Mouse (Mus musculus) kidney, postnatal 10 days (tissue): ENCODE measurements around the gene Olfr1224-ps1.
"Not testable (repeated sequence)": the region's sequence is repeated elsewhere in the genome, so short reads cannot be mapped to it uniquely, and the experiment has no call there.

Experiments
- DNase-seq: peaks from one replicate; pipeline ENCODE4 v3.0.0; 2021; ENCODE audit warnings: mixed read lengths

Gene Olfr1224-ps1

GRCm38 (mm10) chr2:89163991-89164390, at the start of gene Olfr1224-ps1:
Gene Olfr1224-ps1 (minus strand): TSS chr2:89164091.
- not testable (repeated sequence) for DNase-seq

GRCm38 (mm10) chr2:89199948-89200347, 36.1 kb upstream of the Olfr1224-ps1 start, which contains the start of gene Olfr1226:
Gene Olfr1226 (minus strand): TSS chr2:89200048.
- DNase-seq: no peak

GRCm38 (mm10) chr2:89196325-89196982, 32.6 kb upstream of the Olfr1224-ps1 start:
- no peak for DNase-seq

GRCm38 (mm10) chr2:89174569-89174968, 10.7 kb upstream of the Olfr1224-ps1 start, which contains the start of gene Olfr1225:
Gene Olfr1225 (minus strand): TSS chr2:89174669.
- DNase-seq: no peak

GRCm38 (mm10) chr2:89164711-89165110, 820 bp upstream of the Olfr1224-ps1 start:
- DNase-seq: not testable (repeated sequence)

- DNase-seq: no peak
These were observed 12.4 kb downstream of the Olfr1224-ps1 start, which contains the start of gene Olfr1223 for GRCm38 (mm10) chr2:89151460-89151859. Gene Olfr1223 (minus strand): TSS chr2:89151560.

GRCm38 (mm10) chr2:89132954-89133353, 30.9 kb downstream of the Olfr1224-ps1 start, which contains the start of gene Olfr1222:
Gene Olfr1222 (minus strand): TSS chr2:89133054.
- no peak for DNase-seq

- no peak for DNase-seq
These were observed 46.7 kb downstream of the Olfr1224-ps1 start, which contains the start of gene Olfr1221 for GRCm38 (mm10) chr2:89117183-89117582. Gene Olfr1221 (minus strand): TSS chr2:89117283.

GRCm38 (mm10) chr2:89106735-89107134, 57.2 kb downstream of the Olfr1224-ps1 start, which contains the start of gene Olfr1220:
Gene Olfr1220 (minus strand): TSS chr2:89106835.
- no peak for DNase-seq

- DNase-seq: no peak
These were observed 58.2 kb downstream of the Olfr1224-ps1 start for GRCm38 (mm10) chr2:89105651-89106050.
